Mouse (Mus musculus) brain, embryonic 14.5 days (tissue): ENCODE results near the gene Pim3.

Experiments
- CTCF ChIP-seq: fragments of 200-500 bp; IDR thresholded peaks from 2 replicates; pipeline ENCODE4 v1.5.1; 2012; ENCODE audit warnings: inconsistent platforms, mild to moderate bottlenecking, moderate library complexity, borderline replicate concordance; ENCODE audit not compliant: insufficient read depth, insufficient read length; ENCODE audit errors: extremely low read depth
- POLR2A ChIP-seq: fragments of 200-500 bp; IDR thresholded peaks from 2 replicates; pipeline ENCODE4 v1.6.1; 2012; ENCODE audit warnings: mild to moderate bottlenecking, inconsistent platforms, borderline replicate concordance; ENCODE audit not compliant: poor library complexity, insufficient read depth, insufficient read length, severe bottlenecking; ENCODE audit errors: extremely low read depth

DNA sequence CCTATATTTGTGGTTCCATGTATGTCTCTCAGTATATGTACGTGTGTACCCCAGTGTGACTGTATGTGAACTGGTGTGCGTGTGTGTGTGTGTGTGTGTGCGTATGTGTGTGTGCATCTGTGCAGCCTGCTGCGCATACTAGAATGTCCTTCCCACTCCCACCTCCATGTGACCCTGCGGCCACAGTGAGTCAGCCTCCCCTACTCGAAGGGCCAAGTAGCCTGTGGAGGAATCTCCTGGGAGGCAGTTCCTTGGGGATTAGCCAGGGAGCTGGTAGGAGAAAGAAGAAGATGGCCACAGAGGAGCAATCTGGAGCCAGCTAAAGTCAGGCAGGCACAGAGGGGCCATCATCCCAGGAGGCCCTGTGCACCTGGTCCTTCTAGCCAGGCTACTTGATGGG lies 12.5 kb downstream of the Pim3 start:
- TF ChIP-seq POLR2A = no peak
- TF ChIP-seq CTCF = no peak
